Mouse (Mus musculus): ENCODE results near the gene Pate2. TPM values are rescaled to one million over a fixed set of nuclear protein-coding genes. Genes with fewer than 3 reads are reported as not detected.

Gene Pate2
- total RNA-seq, 1 experiment, result 1.2 TPM

GRCm38 (mm10) chr9:35587674-35588073 lies 17.6 kb downstream of the Pate2 start:
- no peak overlapping the region for H3K27ac ChIP-seq (ENCODE audit: insufficient read depth, low read depth, low read length, poor library complexity, severe bottlenecking)
- TF ChIP-seq ZNF384 (IDR thresholded peaks at IDR 0.05; ENCODE audit: low read depth, low read length), result no peak
- TF ChIP-seq ZC3H11A (IDR thresholded peaks at IDR 0.05; ENCODE audit: borderline replicate concordance, low read depth, low read length), result no peak
- no peak for TF ChIP-seq HCFC1 (IDR thresholded peaks at IDR 0.05; ENCODE audit: borderline replicate concordance, insufficient read depth, low read length)
- no peak for TF ChIP-seq CHD2 (IDR thresholded peaks at IDR 0.05; ENCODE audit: low read depth, low read length)
- no peak for TF ChIP-seq MAFK (IDR thresholded peaks at IDR 0.05; ENCODE audit: insufficient read depth, low read depth, low read length)
- DNase-seq (ENCODE audit: low read depth, low spot score), result no peak
- no peaks in the 10 kb centered on the region for H3K36me3 ChIP-seq (ENCODE audit: control insufficient read depth, insufficient read depth, low read length, poor library complexity, severe bottlenecking)
- no peak overlapping the region for H3K9ac ChIP-seq (ENCODE audit: insufficient read depth, low read depth, low read length, poor library complexity, severe bottlenecking)
- no peak overlapping the region for H3K4me3 ChIP-seq (ENCODE audit: insufficient read depth in 1 of 2, low read depth in 1 of 2, low read length in 2 of 2, poor library complexity in 1 of 2, severe bottlenecking in 1 of 2)
- no peaks in the 10 kb centered on the region for H3K9me3 ChIP-seq (ENCODE audit: control insufficient read depth, insufficient read depth, low read depth, low read length)
- no peaks in the 10 kb centered on the region for H3K4me1 ChIP-seq (ENCODE audit: control insufficient read depth in 2 of 2, insufficient read depth in 2 of 2, low read length in 2 of 2, poor library complexity in 1 of 2)
- in situ Hi-C loops (cut with MboI; ENCODE audit: low sequenced_read_pairs in 2 of 2, unreplicated experiment in 2 of 2), result no loop called here

- no peaks in the 10 kb centered on the region for H3K4me1 ChIP-seq (ENCODE audit: control insufficient read depth in 2 of 2, insufficient read depth in 2 of 2, low read length in 2 of 2, poor library complexity in 1 of 2)
- no peak overlapping the region for H3K9ac ChIP-seq (ENCODE audit: insufficient read depth, low read depth, low read length, poor library complexity, severe bottlenecking)
- H3K9me3 ChIP-seq (ENCODE audit: control insufficient read depth, insufficient read depth, low read depth, low read length), result no peaks in the 10 kb centered on the region
- no peak for DNase-seq (ENCODE audit: low read depth, low spot score)
- H3K36me3 ChIP-seq (ENCODE audit: control insufficient read depth, insufficient read depth, low read length, poor library complexity, severe bottlenecking), result no peaks in the 10 kb centered on the region
- TF ChIP-seq MAFK (IDR thresholded peaks at IDR 0.05; ENCODE audit: insufficient read depth, low read depth, low read length) (no peak), ZNF384 (IDR thresholded peaks at IDR 0.05; ENCODE audit: low read depth, low read length) (no peak), ZC3H11A (IDR thresholded peaks at IDR 0.05; ENCODE audit: borderline replicate concordance, low read depth, low read length) (peak; percentile 35; the same call in 1 of the 2 replicates), CHD2 (IDR thresholded peaks at IDR 0.05; ENCODE audit: low read depth, low read length) (no peak)
- in situ Hi-C loops (cut with MboI; ENCODE audit: low sequenced_read_pairs in 2 of 2, unreplicated experiment in 2 of 2), result no loop called here
- H3K27ac ChIP-seq (ENCODE audit: insufficient read depth, low read depth, low read length, poor library complexity, severe bottlenecking), result no peak overlapping the region
- H3K4me3 ChIP-seq (ENCODE audit: insufficient read depth in 1 of 2, low read depth in 1 of 2, low read length in 2 of 2, poor library complexity in 1 of 2, severe bottlenecking in 1 of 2), result no peak overlapping the region
Observed at GRCm38 (mm10) chr9:35592903-35593302, 22.8 kb downstream of the Pate2 start.

- Histone ChIP-seq H3K4me3 (ENCODE audit: insufficient read depth in 1 of 2, low read depth in 1 of 2, low read length in 2 of 2, poor library complexity in 1 of 2, severe bottlenecking in 1 of 2) (no peak overlapping the region), H3K9ac (ENCODE audit: insufficient read depth, low read depth, low read length, poor library complexity, severe bottlenecking) (no peak overlapping the region), H3K4me1 (ENCODE audit: control insufficient read depth in 2 of 2, insufficient read depth in 2 of 2, low read length in 2 of 2, poor library complexity in 1 of 2) (no peaks in the 10 kb centered on the region), H3K36me3 (ENCODE audit: control insufficient read depth, insufficient read depth, low read length, poor library complexity, severe bottlenecking) (no peaks in the 10 kb centered on the region), H3K27ac (ENCODE audit: insufficient read depth, low read depth, low read length, poor library complexity, severe bottlenecking) (no peak overlapping the region), H3K9me3 (ENCODE audit: control insufficient read depth, insufficient read depth, low read depth, low read length) (no peaks in the 10 kb centered on the region)
- in situ Hi-C loops (cut with MboI; ENCODE audit: low sequenced_read_pairs in 2 of 2, unreplicated experiment in 2 of 2), result no loop called here
- no peak for DNase-seq (ENCODE audit: low read depth, low spot score)
- TF ChIP-seq HCFC1 (IDR thresholded peaks at IDR 0.05; ENCODE audit: borderline replicate concordance, insufficient read depth, low read length) (no peak), ZC3H11A (IDR thresholded peaks at IDR 0.05; ENCODE audit: borderline replicate concordance, low read depth, low read length) (no peak), MAFK (IDR thresholded peaks at IDR 0.05; ENCODE audit: insufficient read depth, low read depth, low read length) (no peak), ZNF384 (IDR thresholded peaks at IDR 0.05; ENCODE audit: low read depth, low read length) (no peak), CHD2 (IDR thresholded peaks at IDR 0.05; ENCODE audit: low read depth, low read length) (no peak)
Observed at GRCm38 (mm10) chr9:35607647-35608405, 37.7 kb downstream of the Pate2 start.

GRCm38 (mm10) chr9:35611841-35612240 lies 41.8 kb downstream of the Pate2 start, which contains the start of gene Pate4:
Pate4 (minus strand) TSS chr9:35611941.
- Histone ChIP-seq H3K36me3 (ENCODE audit: control insufficient read depth, insufficient read depth, low read length, poor library complexity, severe bottlenecking) (no peaks in the 10 kb centered on the region), H3K27ac (ENCODE audit: insufficient read depth, low read depth, low read length, poor library complexity, severe bottlenecking) (no peak within 1 kb of the TSS), H3K4me1 (ENCODE audit: control insufficient read depth in 2 of 2, insufficient read depth in 2 of 2, low read length in 2 of 2, poor library complexity in 1 of 2) (no peaks in the 10 kb centered on the region), H3K9ac (ENCODE audit: insufficient read depth, low read depth, low read length, poor library complexity, severe bottlenecking) (no peak within 1 kb of the TSS), H3K9me3 (ENCODE audit: control insufficient read depth, insufficient read depth, low read depth, low read length) (no peaks in the 10 kb centered on the region), H3K4me3 (ENCODE audit: insufficient read depth in 1 of 2, low read depth in 1 of 2, low read length in 2 of 2, poor library complexity in 1 of 2, severe bottlenecking in 1 of 2) (no peak within 1 kb of the TSS)
- TF ChIP-seq ZC3H11A (IDR thresholded peaks at IDR 0.05; ENCODE audit: borderline replicate concordance, low read depth, low read length) (no peak), CHD2 (IDR thresholded peaks at IDR 0.05; ENCODE audit: low read depth, low read length) (no peak), HCFC1 (IDR thresholded peaks at IDR 0.05; ENCODE audit: borderline replicate concordance, insufficient read depth, low read length) (no peak), ZNF384 (IDR thresholded peaks at IDR 0.05; ENCODE audit: low read depth, low read length) (no peak), MAFK (IDR thresholded peaks at IDR 0.05; ENCODE audit: insufficient read depth, low read depth, low read length) (no peak)
- in situ Hi-C loops (cut with MboI; ENCODE audit: low sequenced_read_pairs in 2 of 2, unreplicated experiment in 2 of 2), result no loop called here
- DNase-seq (ENCODE audit: low read depth, low spot score), result no peak

Measured in ES-E14 (cell line).